1 mouse cellular context compared by ENCODE assay signal in genomic region chr16:10787548-10788058, GRCm38 (mm10).
A peak's percentile ranks its signal among the peaks of the same experiment; 100 is the strongest.
TF ChIP-seq lines count a peak whose summit lies in the region.

No protein-coding gene starts in this region.

TF ChIP-seq in MEL, 35 proteins besides CTCF, POLR2A, EP300 and RAD21:
- TF ChIP-seq ELF1 (IDR thresholded peaks at IDR 0.05; ENCODE audit: low read depth, low read length) (no peak), CHD1 (IDR thresholded peaks at IDR 0.05; ENCODE audit: low read depth, low read length) (no peak), ZNF384 (IDR thresholded peaks at IDR 0.05; ENCODE audit: low read depth, low read length) (peak; percentile 52), POLR2AphosphoS2 (IDR thresholded peaks at IDR 0.05; ENCODE audit: low read length) (no peak)
